Mouse (Mus musculus): Measurements from ENCODE around the gene Barx2.
"Not testable (repeated sequence)": the region's sequence is repeated elsewhere in the genome, so short reads cannot be mapped to it uniquely, and the experiment has no call there.

The Barx2 gene

DNA sequence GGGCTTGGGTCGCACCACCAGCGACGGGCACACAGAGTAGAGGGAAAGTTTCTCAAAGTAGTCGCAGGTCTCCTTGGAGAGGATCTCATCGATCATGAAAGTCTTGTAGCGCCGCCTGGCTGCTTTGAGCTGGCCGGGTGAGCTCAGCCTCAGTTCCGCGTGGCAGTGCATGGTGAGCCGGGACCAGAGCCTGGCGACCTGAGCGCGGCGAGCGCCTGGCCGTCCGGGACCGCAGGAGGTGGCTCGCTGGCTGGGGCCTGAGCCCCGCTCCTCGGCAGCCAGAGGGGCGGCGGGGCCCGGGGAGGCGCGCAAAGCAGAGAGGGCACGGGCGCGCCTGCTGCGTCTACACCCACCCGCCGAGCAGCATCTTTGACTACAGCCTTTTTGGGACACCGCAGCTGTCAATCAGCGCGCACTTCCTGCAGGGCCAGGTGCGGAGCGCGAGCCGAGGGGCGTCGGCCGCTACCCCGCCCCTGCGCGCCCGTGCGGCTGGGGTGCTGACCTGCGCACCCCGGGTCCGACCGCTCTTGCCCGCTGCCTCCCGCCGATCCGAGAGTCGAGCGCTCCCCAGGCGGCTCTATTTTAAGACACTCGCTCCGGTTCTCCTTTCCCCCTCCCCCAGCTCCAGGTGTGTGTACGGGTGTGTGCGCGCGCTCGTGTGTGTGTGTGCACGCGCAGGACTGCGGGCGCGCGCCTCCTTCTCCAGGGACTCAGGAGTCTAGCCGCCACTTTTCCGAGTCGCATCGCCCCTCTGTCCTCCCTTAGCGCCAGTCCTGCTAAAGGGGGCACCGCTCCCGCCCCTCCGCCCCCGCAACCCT, at the start of gene Barx2:
Gene Barx2, minus strand, starts transcription at position 542 of the 818 bp plus-strand sequence.
- peak; percentile 79 for DNase-seq

DNA sequence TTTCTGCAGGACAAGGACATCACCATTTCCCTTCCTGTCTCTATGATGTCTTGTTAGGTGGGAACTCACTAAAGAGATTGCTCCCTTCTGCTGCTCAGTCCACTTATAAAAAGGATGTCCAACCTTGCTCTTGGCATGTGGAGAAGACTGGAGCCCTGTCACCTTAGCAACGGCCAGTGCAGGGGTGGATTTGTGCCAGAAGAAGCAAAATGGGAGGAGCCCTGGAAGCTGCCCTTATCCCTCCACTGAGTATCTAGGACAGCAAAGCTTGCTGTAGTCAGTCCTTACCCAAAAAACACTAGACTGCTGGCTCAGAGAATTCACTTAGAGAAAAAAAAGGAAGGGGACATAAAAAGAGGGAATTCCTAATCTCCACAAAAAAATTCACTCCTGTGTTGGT, 49.0 kb upstream of the Barx2 start:
- no peak for DNase-seq

DNA sequence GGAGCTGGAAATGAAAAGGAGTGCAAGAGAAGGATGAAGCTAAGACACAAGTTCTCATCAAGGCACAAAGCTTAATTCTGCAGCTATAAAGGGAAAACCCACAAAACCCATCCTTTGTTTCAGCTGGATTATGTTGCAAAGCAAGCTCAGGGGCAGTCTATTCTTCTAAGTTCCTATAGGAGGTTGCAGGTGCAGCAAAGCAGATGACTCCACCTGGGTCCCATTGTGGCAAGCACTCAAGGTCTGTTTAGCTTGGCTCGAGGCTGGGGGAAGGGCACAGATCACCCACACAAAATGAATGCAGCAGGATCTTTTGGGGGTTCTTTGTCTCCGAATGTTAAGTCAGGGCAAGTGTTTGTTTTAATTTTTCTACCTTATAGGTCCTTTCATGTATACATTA, 47.2 kb upstream of the Barx2 start:
- DNase-seq = no peak

DNA sequence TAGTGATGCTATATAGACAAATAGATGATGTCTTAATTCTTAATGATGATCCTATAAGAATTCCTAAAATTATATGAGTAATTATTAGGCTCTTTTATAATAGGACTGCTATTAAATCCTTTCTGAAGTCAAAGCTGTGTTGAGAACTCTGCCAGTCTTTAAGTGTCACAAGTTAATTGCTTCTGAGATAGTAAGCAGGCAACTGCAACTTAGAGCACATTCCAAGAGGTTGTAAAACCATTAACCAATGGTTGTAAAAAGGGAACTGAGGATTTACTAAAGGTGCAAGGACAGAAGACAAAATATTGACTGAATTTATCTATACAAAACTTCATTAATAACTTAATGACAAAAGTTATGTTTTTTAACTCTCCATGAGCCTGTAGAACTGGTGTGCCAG, 44.9 kb upstream of the Barx2 start:
- no peak for DNase-seq

DNA sequence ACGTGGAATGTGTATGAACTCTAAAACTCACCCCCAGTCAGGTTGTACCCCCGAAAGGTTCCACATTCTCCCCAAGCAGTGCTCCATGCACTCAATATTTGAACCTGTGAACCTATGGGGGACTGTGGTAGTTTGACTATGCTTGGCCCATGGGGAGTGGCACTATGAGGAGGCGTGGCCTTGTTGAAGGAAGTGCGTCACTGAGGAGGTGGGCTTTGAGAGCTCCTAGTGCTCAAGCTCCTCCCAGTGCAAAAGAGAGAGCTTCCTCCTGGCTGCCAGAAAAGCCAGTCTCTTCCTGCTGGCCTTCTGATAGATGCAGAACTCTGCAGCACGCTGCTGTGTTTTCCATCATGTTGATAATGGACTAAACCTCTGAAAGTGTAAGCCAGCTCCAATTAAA, 37.2 kb upstream of the Barx2 start:
- DNase-seq = no peak

DNA sequence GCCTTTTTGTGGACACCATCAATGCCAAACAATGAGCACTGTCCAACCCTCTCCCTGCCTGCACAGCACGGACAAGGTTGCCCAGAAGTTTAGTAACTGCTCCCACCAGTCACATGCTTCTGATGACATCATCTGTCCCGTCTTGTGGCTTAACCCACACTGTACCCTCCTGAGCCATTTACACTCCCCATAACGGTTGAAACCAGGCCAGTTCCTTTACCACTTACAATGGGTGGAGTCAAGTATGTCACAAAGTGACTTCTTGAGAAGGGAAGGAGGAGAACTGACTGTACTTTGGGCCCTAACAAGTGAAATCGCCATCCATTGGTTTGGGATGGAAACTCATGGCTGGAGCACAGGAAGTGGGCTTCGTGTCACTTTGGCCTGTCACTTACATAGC, 35.8 kb upstream of the Barx2 start:
- no peak for DNase-seq

DNA sequence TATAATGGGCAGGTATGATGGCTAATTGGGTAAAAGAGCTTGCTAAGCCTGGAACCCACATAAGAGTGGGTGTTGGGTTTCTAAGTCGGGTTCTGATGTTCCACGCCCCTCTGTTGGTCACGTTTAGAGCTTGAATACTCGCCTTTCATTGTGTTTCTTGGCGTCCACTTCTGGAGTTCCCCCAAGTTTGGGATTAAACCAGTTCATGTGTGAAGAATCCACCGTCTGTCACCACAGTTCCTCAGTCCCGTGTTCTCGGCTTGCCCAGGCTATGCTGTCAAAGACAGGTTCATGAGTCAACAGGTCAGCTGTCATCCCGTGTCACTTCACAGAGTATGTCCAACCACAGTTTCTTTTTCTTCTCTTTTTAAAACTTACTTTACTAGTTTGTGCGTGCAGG, 33.8 kb upstream of the Barx2 start:
- no peak for DNase-seq

DNA sequence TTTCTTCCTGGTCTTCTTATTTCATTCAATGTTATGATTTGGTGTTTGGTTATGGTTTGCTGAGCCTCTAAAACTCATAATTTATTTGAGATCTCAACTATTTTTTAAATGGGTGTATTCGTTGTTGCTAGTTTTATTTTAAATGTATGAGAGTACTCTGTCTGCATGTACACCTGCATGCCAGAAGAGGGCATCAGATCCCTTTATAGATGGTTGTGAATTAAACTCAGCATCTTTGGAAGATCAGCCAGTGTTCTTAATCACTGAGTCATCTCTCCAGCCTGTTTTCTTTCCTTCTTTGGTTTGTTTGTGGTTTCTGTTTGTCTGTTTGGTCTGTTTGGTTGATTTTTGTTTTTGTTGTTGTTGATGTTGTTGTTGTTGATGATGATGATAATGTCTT, 29.1 kb upstream of the Barx2 start:
- no peak for DNase-seq

DNA sequence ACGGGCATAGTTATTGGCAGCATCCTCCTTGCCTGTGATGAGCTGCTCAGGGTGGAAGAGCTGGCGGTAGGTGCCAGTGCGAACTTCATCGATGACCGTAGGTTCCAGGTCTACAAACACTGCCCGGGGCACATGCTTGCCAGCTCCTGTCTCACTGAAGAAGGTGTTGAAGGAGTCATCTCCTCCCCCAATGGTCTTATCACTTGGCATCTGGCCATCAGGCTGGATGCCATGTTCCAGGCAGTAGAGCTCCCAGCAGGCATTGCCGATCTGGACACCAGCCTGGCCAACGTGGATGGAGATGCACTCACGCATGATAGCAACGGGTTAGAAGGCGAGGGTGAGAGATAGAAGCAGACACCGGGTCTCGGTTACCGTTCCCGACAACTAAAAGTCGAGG, 23.2 kb upstream of the Barx2 start:
- DNase-seq = not testable (repeated sequence)

DNA sequence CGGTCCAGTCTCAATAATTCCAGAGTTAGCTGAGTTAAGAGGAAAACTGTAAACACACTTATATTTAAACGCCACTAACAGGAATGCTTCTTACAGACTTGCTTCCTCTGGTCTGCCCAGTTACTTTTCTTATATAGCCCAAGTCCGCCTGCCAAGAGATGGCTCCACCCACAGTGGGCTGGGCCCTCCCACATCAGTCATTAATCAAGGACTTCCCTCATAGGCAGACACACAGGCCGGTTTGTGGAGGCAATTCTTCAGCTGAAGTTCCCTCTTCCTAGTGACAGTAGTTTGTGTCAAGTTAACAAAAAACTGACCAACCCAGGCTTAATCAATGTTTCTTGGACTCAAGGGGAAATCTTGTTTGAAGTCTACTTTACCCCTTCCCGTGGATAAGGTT, 18.4 kb upstream of the Barx2 start:
- DNase-seq = no peak

DNA sequence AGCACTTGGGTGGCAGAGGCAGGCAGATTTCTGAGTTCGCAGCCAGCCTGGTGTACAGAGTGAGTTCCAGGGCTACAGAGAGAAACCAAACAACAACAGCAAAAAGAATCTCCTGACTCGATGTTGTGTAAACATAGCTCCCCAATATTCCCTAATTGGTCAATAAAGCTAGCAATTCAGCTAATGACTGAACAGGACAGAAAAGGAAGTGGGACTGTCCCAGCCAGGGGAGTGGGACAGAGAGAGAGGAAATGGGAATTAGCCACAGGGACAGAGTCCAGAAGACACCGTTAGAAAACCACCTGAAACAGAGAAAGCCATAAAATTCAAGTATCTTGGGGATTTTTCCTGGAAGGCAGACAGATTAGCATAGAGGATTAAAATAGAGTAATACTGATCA, 18.0 kb upstream of the Barx2 start:
- no peak for DNase-seq

DNA sequence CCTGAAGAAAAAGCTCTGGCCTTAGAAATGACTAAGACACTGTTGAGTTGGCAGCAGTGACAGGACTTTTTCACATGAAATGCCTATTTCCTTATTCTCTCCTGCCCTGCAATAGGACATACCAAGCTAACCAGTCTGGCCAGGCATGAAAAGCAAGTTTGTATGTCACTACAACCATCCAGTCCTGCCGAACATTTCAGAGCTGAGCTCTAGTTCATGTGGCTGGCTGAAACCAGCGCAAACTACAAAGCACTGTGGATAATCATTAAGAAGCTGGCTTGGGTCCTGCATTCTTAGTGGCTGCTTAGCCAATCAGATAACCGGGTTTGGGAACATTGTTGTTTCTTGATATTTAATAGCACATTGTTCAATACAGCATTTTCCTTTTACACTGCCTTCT, 13.5 kb upstream of the Barx2 start:
- no peak for DNase-seq

DNA sequence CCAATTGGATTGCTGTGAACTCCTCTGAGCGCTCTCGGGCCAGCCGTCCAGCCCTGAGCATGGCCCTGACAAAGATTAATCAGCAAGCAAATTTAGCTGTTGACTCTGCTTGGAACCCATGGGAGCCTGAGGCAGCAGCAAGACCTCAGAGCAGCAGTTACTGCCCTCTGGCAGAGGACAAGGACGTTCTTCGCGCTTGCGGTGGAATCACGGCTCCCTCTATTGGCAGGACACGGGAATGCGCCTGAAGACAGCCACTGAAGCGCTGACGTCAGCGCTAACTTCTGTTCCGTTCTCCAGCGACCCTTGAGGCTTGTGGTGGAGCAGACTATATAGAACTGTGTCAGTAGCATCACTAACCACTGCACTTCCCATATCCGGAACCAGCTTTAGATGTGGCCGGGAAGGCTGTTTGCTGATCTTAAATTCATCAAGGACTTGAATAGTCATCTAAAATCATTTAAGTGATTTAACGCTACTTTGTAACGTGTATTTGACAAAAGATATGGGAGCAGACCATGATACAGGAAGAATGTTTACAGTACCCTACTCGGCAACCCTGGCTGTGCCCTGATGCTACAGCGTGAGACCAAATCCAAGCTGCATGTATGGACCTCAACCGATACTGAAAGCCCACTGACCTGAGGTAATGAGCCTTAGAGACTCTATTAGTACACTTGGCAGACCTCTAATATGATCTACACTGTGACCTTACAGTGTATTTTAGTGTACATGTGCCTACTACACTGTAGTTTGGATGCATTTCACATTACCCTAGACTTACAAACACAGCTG, 12.8 kb upstream of the Barx2 start:
- peak; percentile 77 for DNase-seq

DNA sequence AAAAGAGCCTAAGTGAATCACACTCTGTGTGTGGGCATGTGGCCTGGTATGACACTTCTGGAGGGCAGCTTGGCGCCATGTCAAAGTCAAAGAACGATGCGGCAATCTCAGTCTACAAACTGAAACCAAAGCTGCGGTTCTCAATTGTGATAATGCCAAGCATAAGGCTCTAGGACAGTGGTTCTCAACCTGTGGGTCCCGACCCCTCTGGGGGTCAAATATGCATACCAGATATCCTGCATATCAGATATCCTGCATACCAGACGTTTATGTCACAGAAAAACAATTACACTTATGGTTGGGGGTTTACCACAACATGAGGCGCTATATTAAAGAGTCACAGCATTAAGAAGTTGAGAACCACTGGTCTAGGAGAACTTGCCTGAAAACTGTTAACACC, 10.3 kb upstream of the Barx2 start:
- no peak for DNase-seq

DNA sequence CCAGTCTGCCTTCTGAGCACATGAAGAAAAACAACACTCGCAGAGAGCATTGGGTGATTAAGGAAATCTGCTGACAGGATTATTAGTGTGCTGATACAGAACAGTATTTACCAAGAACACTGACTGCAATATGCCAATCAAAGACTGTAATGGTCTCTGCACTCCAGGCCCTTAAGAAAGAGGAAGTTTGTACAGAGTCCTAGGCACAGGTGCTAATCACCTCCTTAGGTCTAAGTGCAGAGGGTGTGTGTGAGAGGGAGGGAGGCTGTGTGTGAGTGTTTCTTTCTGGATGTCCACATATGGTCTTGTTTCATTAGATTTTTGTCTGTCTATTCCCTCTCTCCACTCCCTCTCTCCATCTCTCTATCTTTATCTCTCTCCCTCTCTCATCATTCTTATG, 6.5 kb upstream of the Barx2 start:
- no peak for DNase-seq

DNA sequence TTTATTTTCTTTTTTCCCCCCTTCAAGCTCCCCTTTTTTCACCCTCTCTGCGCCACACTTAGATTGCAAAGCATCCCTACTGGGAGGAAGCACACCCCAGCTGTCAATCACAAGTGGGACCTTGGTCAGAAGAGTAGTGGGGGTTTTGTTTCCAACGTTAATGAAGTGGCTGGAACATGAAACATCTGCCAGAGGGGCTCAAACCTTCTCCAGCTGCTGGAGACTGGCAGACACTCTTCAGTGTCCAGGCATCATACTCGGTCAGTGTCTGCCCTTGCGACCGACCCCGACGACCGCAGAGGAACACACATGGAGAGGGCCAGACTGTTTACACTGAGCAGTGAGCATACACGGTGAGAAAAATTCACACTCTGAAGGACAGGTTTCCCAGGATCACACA, 3.2 kb upstream of the Barx2 start:
- no peak for DNase-seq

DNA sequence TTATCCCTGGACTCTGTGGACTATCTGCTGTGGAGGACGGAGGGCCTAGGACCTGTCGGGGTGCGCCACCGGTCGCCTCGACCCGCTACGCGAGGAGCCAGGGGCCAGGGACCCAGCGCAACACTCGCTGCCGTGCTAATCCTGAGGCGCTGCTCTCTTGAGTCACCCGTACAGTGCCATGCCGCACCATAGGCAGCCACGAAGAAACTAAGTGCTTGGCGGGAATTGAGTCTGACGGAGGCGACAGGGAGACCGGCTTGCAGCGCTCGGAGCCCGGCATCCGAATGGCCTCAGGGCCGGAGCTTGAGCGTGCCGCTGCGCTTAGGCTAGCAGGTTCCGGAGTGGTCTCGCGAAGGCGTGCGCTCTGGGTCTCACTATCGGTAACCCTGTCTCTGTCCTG, 1.6 kb upstream of the Barx2 start:
- peak; percentile 18 for DNase-seq

DNA sequence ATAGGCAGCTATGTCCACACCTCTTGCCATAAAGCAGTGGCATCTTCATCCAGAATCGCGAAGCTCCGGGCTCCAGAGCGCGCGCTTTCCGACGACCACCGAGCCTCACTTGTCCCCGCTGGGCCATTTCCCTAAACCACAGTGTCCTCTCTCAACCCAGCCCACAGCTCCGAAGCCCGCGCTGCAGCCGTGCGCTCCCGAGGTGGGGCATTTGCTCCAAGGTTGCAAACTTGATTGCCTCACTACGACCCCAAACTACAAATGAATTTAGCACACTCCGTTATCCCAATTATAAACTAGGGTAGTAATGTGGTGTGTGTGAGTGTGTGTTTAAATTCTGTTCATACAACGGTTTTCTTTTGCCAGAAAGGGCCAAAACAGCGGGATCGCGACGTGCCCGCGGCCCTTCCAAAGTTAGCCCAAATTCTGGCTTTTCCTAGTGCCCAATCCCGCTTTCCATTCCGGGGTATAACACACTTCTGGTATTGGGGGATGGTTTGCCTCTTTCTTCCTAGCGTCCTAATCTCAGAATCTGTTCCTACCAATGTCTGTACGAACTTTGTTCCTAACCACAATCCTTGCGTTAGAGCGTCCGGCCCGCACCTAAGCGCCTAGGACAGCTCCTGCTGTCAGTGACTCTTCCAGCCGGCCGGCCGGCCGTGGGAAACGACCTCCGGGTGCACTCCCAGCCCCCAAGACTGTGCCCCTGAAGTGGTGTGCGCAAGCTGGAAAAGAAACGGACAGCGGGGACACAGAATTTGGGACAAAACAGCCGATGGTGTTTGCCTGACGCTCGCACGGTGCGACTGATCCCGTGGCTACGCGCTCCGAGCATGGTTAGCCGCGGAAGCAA, 703 bp upstream of the Barx2 start:
- DNase-seq = peak; percentile 10

DNA sequence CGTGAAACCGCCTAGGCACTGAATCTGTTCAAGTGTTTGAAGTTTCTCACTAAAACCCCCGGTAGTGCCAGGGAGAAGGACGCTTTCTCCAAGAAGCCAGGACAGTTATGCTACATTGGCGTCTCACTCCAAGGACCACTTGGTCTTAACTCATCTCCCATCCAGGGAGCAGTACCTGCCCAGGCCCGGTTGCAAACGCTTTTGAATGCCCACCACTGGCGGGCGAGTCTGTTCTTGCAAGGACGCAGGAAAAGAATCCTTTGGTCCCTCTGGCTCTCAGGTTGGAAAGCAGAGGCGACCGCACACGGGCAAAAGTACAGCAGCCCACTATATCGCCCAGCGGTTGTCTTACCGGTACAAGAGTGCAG, 725 bp downstream of the Barx2 start:
- no peak for DNase-seq

DNA sequence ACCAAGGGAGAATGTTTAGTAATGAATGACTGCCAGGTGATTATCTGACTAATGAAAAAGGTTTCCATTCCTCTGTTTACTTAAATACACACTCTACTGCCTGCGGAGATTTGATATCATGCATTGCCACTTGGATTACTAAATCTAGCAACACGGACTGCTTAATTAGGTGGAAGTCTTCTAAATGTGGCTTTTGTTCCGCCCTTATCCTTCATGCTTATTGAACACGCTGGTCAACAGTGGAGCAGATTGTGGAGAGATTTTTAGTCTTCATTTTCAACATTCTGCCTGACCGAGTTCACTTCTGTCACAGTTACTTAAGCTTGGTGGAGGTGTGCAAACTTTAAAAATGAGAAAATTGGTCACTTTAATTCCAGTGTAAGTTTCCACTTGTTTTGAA, 3.0 kb downstream of the Barx2 start:
- no peak for DNase-seq

DNA sequence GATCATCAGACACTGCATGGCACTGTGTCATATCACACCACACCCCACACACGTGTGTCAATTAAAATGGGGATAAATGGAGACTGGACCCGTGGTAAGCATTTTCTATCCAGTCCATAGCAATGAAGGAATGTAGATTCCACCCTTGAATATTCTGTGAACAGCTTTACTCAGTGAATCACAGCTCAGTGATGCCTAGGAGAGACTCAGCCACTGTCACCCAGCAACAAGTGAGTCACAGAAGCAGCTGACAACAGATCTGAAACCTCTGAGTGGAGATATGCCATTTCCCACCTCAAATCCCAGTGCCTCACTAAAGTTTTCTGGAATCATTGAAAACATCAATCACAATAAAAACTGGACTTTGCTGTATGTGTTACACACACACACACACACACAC, 11.5 kb downstream of the Barx2 start:
- no peak for DNase-seq

DNA sequence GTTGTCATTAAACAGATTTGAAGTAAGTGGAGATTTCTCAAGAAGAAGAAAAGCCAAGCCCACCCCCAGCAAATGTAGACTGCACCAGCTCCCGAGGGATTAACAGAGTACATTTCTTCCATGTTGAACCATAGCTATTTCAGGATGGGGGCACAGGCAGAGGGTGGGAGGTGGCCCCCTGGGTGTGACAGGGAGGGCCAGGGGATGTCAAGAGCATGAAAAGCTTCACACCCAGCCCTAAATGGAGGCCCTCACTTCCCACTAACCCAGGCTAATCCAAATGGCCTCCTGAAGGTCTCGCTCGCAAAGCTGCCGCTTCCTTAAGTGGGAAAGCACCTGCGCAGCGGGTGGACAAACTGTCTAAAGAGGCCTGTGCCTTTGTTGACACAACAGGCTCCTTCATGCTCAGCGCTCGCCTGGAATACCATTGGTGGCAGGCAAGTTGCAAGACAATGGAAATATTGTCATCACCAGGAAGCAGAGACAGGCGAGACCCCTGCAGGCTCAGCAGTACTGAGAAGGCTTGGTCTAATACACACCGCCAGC, 18.4 kb downstream of the Barx2 start:
- DNase-seq = no peak

DNA sequence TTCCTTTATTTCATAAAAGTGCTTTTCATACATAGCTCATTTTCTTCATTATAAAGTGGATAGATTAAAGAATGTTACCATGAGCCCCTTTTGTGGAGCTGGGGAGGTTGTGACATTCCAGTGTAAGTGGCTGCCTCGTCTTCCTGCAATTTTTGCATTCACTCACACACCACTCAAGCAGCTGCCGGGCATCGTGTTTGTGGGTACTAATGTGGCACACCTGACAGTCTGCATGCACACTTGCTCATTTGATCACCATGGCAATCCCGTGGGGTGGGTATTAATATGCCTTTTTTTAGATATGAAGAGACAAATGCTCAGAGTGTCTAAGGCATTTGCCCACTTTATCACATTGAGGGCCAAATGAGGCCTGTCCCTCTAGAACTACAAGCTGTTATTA, 24.9 kb downstream of the Barx2 start:
- DNase-seq = no peak
